Mouse (Mus musculus) myocyte (in vitro differentiated cells): ENCODE measurements at regions not wholly inside any gene's neighbourhood (a gene's known extent, or its start where the extent isn't known, plus 50 kb on each side); places are given as distances from the start of the nearest gene placed in this dataset.

ENCODE experiments used
- H3K27me3 ChIP-seq: one replicate; pipeline ENCODE4 v1.6.1; 2011; ENCODE audit not compliant: control insufficient read depth, insufficient read depth, insufficient read length
- H3K36me3 ChIP-seq: one replicate; pipeline ENCODE4 v1.6.1; 2011; ENCODE audit not compliant: control insufficient read depth, insufficient read depth
- H3K4me2 ChIP-seq: one replicate; pipeline ENCODE4 v1.6.1; 2011; ENCODE audit warnings: low read depth, control low read depth
- H3K4me3 ChIP-seq: one replicate; pipeline ENCODE4 v1.5.1; 2011; ENCODE audit warnings: mild to moderate bottlenecking, control low read depth, moderate library complexity
- H3K79me2 ChIP-seq: one replicate; pipeline ENCODE4 v1.6.1; 2011; ENCODE audit not compliant: control insufficient read depth, insufficient read depth
- H3ac ChIP-seq: one replicate; pipeline ENCODE4 v1.6.1; 2011; ENCODE audit not compliant: control insufficient read depth, insufficient read length
- CEBPB ChIP-seq: IDR thresholded peaks from 2 replicates; pipeline ENCODE4 v1.6.1; 2011; ENCODE audit warnings: mild to moderate bottlenecking, moderate library complexity; ENCODE audit not compliant: poor library complexity, insufficient read depth, severe bottlenecking
- E2F4 ChIP-seq: IDR thresholded peaks from one replicate; pipeline ENCODE4 v1.6.1; 2011; ENCODE audit warnings: mild to moderate bottlenecking, control low read depth, moderate library complexity; ENCODE audit not compliant: insufficient read depth
- MAX ChIP-seq: IDR thresholded peaks from one replicate; pipeline ENCODE4 v1.6.1; 2011; ENCODE audit warnings: low read depth, mild to moderate bottlenecking, control low read depth
- MYOD1 ChIP-seq, 3 experiments: IDR thresholded peaks; one replicate each; pipeline ENCODE4 v1.6.1; 2011; ENCODE audit warnings: control low read depth in 2 of 3, low read depth in 2 of 3, mild to moderate bottlenecking in 2 of 3, moderate library complexity in 1 of 3; ENCODE audit not compliant: insufficient read length in 2 of 3, control insufficient read depth in 1 of 3
- MYOG ChIP-seq, 3 experiments: IDR thresholded peaks; one replicate each; pipeline ENCODE4 v1.6.1; 2011; ENCODE audit warnings: control low read depth in 2 of 3, low read depth in 2 of 3, mild to moderate bottlenecking in 2 of 3; ENCODE audit not compliant: insufficient read length in 2 of 3, control insufficient read depth in 1 of 3, insufficient read depth in 1 of 3
- POLR2A ChIP-seq: IDR thresholded peaks from one replicate; pipeline ENCODE4 v1.6.1; 2011; ENCODE audit warnings: low read depth, mild to moderate bottlenecking, control low read depth, moderate library complexity; ENCODE audit not compliant: insufficient read length
- POLR2AphosphoS2 ChIP-seq: IDR thresholded peaks from one replicate; pipeline ENCODE4 v1.6.1; 2011; ENCODE audit warnings: low read depth, control low read depth; ENCODE audit not compliant: insufficient read length
- REST ChIP-seq: IDR thresholded peaks from one replicate; pipeline ENCODE4 v1.6.1; 2011; ENCODE audit warnings: mild to moderate bottlenecking, control low read depth, moderate library complexity; ENCODE audit not compliant: insufficient read depth, insufficient read length
- SRF ChIP-seq: IDR thresholded peaks from one replicate; pipeline ENCODE4 v1.6.1; 2011; ENCODE audit warnings: low read depth; ENCODE audit not compliant: control insufficient read depth, insufficient read length
- TCF12 ChIP-seq: IDR thresholded peaks from one replicate; pipeline ENCODE4 v1.6.1; 2011; ENCODE audit warnings: mild to moderate bottlenecking, control low read depth; ENCODE audit not compliant: poor library complexity, insufficient read depth, severe bottlenecking
- TCF3 ChIP-seq: IDR thresholded peaks from one replicate; pipeline ENCODE4 v1.6.1; 2011; ENCODE audit warnings: low read depth, control low read depth; ENCODE audit not compliant: insufficient read length
- USF1 ChIP-seq: IDR thresholded peaks from one replicate; pipeline ENCODE4 v1.6.1; 2011; ENCODE audit warnings: low read depth, mild to moderate bottlenecking, control low read depth, moderate library complexity

- Histone ChIP-seq H3K79me2 (no peaks in the 10 kb centered on the region), H3K27me3 (no peaks in the 10 kb centered on the region), H3ac (no peak overlapping the region), H3K36me3 (no peaks in the 10 kb centered on the region), H3K4me3 (no peak overlapping the region), H3K4me2 (no peak overlapping the region)
- TF ChIP-seq TCF3: no peak
- TF ChIP-seq MYOG (IDR thresholded peaks at IDR 0.05; ENCODE audit: control insufficient read depth in 1 of 3, insufficient read depth in 1 of 3, insufficient read length in 2 of 3, low read depth in 2 of 3): no peak
- TF ChIP-seq E2F4: no peak
- no peak for TF ChIP-seq POLR2AphosphoS2
- TF ChIP-seq CEBPB: no peak
- no peak for TF ChIP-seq MYOD1 (IDR thresholded peaks at IDR 0.05; ENCODE audit: control insufficient read depth in 1 of 3, insufficient read length in 2 of 3, low read depth in 2 of 3)
- no peak for TF ChIP-seq USF1
- TF ChIP-seq SRF: no peak
- TF ChIP-seq TCF12: no peak
- no peak for TF ChIP-seq REST
- TF ChIP-seq POLR2A: no peak
Observed at GRCm38 (mm10) chr2:103167741-103168140, 94.3 kb downstream of the Apip start.

GRCm38 (mm10) chr2:103168266-103168665 lies 94.8 kb downstream of the Apip start:
- no peak overlapping the region for H3K4me3 ChIP-seq

GRCm38 (mm10) chr2:103177361-103177760 lies 103.9 kb downstream of the Apip start:
- no peak for TF ChIP-seq POLR2A
- Histone ChIP-seq H3K4me2 (no peak overlapping the region), H3K36me3 (no peaks in the 10 kb centered on the region), H3ac (no peak overlapping the region), H3K27me3 (peaks cover 5% of the 10 kb centered on the region), H3K4me3 (no peak overlapping the region), H3K79me2 (no peaks in the 10 kb centered on the region)

More at GRCm38 (mm10) chr2:103168266-103168665, 94.8 kb downstream of the Apip start:
- no peaks in the 10 kb centered on the region for H3K36me3 ChIP-seq
- H3ac ChIP-seq: no peak overlapping the region
- H3K79me2 ChIP-seq: no peaks in the 10 kb centered on the region
- H3K27me3 ChIP-seq: no peaks in the 10 kb centered on the region
- TF ChIP-seq REST (no peak), POLR2A (no peak), USF1 (no peak), POLR2AphosphoS2 (no peak), MAX (no peak), MYOG (IDR thresholded peaks at IDR 0.05; ENCODE audit: control insufficient read depth in 1 of 3, insufficient read depth in 1 of 3, insufficient read length in 2 of 3, low read depth in 2 of 3) (no peak), TCF3 (no peak), TCF12 (no peak), E2F4 (no peak), CEBPB (no peak), SRF (no peak), MYOD1 (IDR thresholded peaks at IDR 0.05; ENCODE audit: control insufficient read depth in 1 of 3, insufficient read length in 2 of 3, low read depth in 2 of 3) (no peak)
- no peak overlapping the region for H3K4me2 ChIP-seq

- Histone ChIP-seq H3K79me2 (no peaks in the 10 kb centered on the region), H3K36me3 (no peaks in the 10 kb centered on the region), H3K4me3 (no peak overlapping the region), H3ac (no peak overlapping the region), H3K27me3 (peaks cover 5% of the 10 kb centered on the region), H3K4me2 (no peak overlapping the region)
- TF ChIP-seq TCF3: no peak
- TF ChIP-seq POLR2AphosphoS2: no peak
- TF ChIP-seq E2F4: no peak
- no peak for TF ChIP-seq REST
- TF ChIP-seq USF1: no peak
- TF ChIP-seq MYOD1 (IDR thresholded peaks at IDR 0.05; ENCODE audit: control insufficient read depth in 1 of 3, insufficient read length in 2 of 3, low read depth in 2 of 3): no peak
- no peak for TF ChIP-seq SRF
- TF ChIP-seq POLR2A: no peak
- TF ChIP-seq MYOG (IDR thresholded peaks at IDR 0.05; ENCODE audit: control insufficient read depth in 1 of 3, insufficient read depth in 1 of 3, insufficient read length in 2 of 3, low read depth in 2 of 3): no peak
- no peak for TF ChIP-seq CEBPB
- TF ChIP-seq TCF12: no peak
- TF ChIP-seq MAX: no peak
Observed at GRCm38 (mm10) chr2:103180298-103180927, 106.9 kb downstream of the Apip start.

GRCm38 (mm10) chr2:103186751-103187260 lies 113.3 kb downstream of the Apip start:
- Histone ChIP-seq H3ac (no peak overlapping the region), H3K4me2 (no peak overlapping the region), H3K27me3 (no peaks in the 10 kb centered on the region), H3K36me3 (no peaks in the 10 kb centered on the region), H3K79me2 (no peaks in the 10 kb centered on the region), H3K4me3 (no peak overlapping the region)
- no peak for TF ChIP-seq USF1
- no peak for TF ChIP-seq CEBPB
- no peak for TF ChIP-seq MAX
- TF ChIP-seq TCF3: no peak
- TF ChIP-seq REST: no peak
- TF ChIP-seq TCF12: no peak
- TF ChIP-seq MYOD1 (IDR thresholded peaks at IDR 0.05; ENCODE audit: control insufficient read depth in 1 of 3, insufficient read length in 2 of 3, low read depth in 2 of 3): no peak
- no peak for TF ChIP-seq MYOG (IDR thresholded peaks at IDR 0.05; ENCODE audit: control insufficient read depth in 1 of 3, insufficient read depth in 1 of 3, insufficient read length in 2 of 3, low read depth in 2 of 3)
- TF ChIP-seq SRF: no peak
- no peak for TF ChIP-seq POLR2AphosphoS2
- TF ChIP-seq POLR2A: no peak
- TF ChIP-seq E2F4: no peak
